ENCODE assay signal across 17 mouse cellular contexts in the genomic region with DNA sequence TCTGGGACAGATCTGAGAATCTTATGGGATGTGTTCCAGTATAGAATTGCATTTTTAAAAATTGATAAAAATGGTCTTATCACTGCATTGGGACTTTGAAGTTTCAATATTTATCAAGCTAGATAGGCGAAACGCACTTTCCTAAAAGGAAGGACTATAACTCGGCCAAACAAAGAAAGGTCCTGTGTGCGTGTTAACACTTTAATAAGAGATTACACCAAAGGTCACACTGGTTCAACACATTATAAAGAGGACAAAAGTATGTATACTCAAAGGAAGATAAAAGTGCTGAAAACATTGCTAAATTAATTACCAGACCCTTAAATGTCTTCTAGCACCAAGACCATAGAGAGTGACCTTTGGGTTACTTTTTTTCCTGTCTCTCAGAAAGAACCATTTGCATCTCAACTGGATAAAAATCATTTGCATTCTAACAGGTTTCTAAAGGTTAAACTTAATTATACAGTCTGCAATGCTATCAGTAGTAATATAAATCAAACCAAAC. TPM values are rescaled to one million over a fixed set of nuclear protein-coding genes. Genes with fewer than 3 reads are reported as not detected.
"Had no signal": no experiment of that assay in that cellular context is flagged by ENCODE, and none has a peak within 500 bp of the region (broad histone marks: within the 10 kb centered on the region; RNA-seq: fewer than 3 reads in every experiment).

No protein-coding gene starts in this region.

- DNase-seq: left cerebral cortex, postnatal 4 days; liver; liver, embryonic 13.5 days; liver, postnatal 0 days; lung, adult 18-20 months; lung, adult 2 months; lung, embryonic 14.5 days; lung, postnatal 10 days; lung, postnatal 14 days; lung, postnatal 36 days; lung, postnatal 4 days; midbrain, embryonic 14.5 days had no signal

RNA-seq across cellular contexts. Expression of a gene that starts 46.1 kb away (rescaled TPM):
- total RNA-seq: megakaryocyte progenitor cell, adult 5-6 weeks; megakaryocyte, adult 5-6 weeks; megakaryocyte-erythroid progenitor cell, adult 5-6 weeks; monocyte, adult 5-6 weeks had no signal
- polyA plus RNA-seq: lung, adult 2 months; macrophage had no signal
